Mouse (Mus musculus): ENCODE results near the gene Eif6. TPM values are rescaled to one million over a fixed set of nuclear protein-coding genes. Genes with fewer than 3 reads are reported as not detected.

The Eif6 gene
- total RNA-seq, 2 experiments from 2014 or later: 59.0 to 75.7 TPM

DNA sequence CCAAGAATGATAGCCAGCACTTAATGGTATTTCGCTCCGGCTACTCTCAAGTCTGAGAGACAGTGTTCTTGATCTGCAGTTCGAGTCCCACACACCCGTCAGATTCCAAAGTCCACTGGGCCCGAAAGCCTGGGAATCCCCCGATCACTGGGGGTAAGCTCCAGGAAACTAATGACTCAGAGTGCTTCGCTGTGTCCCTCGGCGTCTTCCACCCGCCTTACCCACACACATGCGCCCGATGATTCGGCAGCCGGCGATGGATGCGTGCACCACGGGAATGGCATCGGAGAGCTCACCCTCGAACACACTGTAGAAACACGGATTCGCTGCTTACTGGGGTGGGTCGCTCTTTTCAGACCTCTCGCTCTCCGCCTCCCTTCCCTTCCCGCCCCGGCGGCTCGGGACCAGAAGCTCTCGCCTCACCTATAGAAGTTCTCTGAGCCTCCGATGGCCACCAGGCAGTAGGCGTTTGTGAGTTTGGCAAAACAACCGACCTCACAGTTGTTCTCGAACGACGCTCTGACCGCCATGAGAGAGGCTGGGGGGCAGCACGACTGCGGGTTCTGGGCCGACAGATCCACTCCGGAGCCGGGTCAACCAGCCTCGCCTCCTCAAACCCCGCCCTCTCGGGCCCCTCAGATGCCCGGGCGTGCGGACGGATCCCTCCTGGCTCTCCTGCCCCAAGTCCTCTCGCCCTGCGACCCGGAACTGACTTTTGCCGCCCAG lies 658 bp downstream of the Eif6 start:
- DNase-seq (ENCODE audit: extremely low spot score in 1 of 2, low spot score in 1 of 2): no peak

GRCm38 (mm10) chr2:155823722-155824121 lies 3.0 kb downstream of the Eif6 start:
- DNase-seq (ENCODE audit: extremely low spot score in 1 of 2, low spot score in 1 of 2): no peak

- DNase-seq (ENCODE audit: extremely low spot score in 1 of 2, low spot score in 1 of 2): no peak
These were observed 5.9 kb downstream of the Eif6 start for GRCm38 (mm10) chr2:155820779-155821178.

DNA sequence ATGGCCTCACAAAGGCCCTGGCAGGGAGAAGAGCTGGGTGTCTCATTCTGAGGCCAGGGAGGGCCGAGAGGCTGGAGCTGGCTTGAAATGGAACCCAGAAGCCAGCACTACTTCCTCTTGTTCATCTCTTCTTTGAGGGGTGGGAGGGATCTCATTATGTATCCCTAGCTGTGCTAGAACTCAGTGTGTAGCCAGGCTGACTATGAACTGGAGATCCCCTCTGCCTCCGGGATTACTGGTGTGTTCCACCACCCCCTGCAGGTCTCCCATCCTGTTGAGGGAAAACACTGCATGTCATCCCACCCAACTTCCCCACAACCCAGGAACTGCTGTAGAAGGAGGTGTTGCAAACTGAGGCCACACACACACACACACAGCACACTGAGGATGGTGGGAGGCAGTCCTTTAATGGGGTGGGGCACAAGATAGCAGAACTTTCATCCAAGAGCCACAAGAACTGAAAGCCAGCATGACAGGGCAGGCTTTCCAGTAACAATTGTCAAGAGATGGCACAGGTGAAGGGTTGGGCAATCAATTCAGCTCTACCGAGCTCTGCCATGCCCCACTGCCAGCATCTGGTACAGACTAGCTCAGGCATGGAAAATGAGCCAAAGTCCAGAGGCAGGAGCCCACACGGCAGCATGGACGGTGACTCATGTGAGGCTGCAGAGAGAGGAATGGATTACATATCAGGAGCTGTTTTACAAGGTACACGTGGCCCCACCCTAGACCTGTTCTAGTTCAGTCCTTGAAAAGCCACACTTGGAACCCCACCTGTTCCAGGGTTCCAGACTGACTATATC lies 7.1 kb downstream of the Eif6 start:
- DNase-seq (ENCODE audit: extremely low spot score in 1 of 2, low spot score in 1 of 2): no peak

- no peak for DNase-seq (ENCODE audit: extremely low spot score in 1 of 2, low spot score in 1 of 2)
These were observed 7.5 kb downstream of the Eif6 start, which contains the start of gene BC029722 for GRCm38 (mm10) chr2:155819392-155819448. Gene BC029722 (minus strand): TSS chr2:155819426.

DNA sequence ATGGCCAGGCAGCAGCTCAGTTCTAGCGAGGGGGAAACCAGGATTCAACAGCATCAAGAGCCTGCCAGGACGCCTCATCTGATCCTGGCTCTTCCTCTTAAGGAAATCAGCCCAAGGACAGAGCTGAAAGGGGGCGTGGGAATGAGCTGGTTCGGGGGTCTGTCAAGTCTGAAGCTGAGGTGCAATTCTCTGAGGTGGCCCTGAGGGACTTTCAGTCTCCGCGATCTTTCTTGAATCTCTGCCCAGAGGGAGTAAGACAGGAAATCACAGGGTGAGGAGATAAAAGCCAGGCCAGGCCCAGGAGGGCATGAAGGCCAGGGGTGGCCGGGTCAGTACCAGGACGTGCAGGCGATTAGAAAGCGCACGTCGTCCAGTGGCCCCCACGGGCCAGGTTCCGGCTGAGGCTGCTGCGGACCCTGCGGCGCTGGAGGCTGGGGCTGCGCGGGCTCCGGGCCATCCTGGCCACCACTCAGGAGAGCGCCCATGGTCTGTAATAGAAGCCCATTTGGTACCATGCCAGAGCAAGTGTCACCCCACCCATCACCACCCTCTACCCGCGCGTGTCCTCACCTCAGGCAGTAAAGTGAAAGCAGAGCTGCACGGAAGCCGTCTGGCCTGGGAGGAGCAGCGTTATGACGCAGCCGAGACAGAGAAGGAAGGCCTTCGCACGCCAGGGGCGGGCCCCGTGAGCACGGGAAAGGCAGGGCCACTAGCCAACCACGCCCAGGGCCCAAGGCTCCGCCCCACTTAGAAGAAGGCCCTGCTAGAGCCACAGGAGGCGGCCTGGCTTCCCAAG lies 7.9 kb downstream of the Eif6 start:
- peak; percentile 86 to 89 for DNase-seq (ENCODE audit: extremely low spot score in 1 of 2, low spot score in 1 of 2)

DNA sequence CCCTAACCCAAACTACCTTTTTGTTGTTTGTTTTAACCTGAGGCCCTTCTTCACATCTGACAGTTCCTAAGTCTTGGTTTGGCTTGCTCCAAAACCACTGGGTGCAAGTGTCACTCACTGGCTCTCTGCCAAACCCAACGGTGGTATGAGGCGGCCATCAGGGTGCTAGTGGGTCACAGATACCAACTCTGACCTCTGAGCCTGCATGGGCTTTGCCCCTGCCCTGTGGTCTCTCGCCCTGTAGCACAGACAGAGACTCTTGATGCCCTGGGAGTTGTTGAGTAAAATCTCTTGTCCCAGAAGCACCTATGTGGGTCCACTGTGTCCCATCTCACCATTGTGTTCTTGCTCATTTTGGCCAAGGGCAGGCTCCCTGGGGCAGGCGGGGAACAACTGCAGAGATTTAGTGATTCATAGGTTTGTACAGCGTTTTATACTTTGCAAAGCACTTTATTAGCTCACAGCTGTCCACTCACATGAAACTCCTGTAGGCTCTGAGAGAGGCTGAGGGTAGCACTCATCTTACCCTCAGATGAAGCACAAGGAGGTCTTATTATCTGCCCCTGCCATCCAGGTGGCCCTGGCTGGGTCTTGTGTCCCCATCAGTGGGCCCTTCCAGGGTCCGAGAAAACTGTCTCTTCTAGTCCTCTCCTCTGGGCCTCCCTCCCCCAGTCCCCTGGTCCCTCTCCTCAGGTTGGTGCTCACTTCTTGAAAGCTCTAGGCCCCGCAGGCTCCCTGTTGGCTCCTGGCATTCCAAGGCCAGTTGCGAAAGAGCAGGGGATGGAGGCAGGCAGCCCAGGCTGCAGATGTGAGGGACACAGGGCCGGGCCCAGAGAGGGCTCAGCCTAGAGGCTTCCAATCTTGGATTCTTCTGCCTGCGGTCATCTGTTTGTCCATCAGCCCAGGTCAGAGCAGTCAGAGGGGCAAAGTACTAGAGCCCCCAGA lies 9.2 kb downstream of the Eif6 start:
- peak in 1 of 2 experiments; percentile 27 for DNase-seq (ENCODE audit: extremely low spot score in 1 of 2, low spot score in 1 of 2)

DNA sequence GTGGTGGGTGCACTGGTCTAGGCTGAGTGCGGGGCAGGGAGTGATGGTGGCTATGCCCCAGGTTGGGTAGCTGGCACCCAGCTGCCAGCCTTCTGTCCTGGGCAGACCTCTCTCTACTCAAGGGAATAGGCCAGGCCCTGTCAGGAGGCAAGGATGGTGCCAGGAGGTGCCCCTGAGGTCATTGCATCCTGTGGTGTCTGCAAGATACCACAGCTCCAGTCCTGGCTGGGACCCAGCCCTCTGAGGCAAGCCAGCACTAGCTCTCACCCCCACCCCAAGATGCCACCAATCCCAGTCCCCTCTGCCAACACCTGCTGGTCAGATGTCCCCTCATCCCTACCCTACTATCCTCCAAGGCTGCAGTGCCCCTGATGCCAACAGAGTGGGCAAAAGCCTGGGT lies 10.5 kb downstream of the Eif6 start:
- DNase-seq (ENCODE audit: extremely low spot score in 1 of 2, low spot score in 1 of 2): no peak

DNA sequence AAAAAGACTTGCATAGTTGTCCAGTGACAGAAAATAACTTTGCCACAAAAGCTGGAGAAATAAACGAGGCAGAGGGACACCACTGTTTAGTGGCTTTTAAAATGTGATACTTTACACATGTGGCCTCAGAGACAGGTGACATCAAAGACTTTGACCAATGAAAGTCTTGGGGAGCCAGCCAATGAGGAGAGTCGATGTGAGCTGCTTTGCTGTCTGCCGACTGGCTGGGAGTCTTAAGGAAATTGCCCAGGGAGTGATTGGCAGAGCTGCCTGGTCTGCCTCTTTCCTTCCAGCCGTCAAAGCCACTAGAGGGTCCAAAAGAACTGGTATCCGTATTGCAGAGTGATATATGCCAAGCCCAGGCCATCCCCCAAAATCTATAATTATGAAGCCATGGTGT lies 11.9 kb downstream of the Eif6 start:
- DNase-seq (ENCODE audit: extremely low spot score in 1 of 2, low spot score in 1 of 2): no peak

GRCm38 (mm10) chr2:155812637-155813036 lies 14.1 kb downstream of the Eif6 start:
- no peak for DNase-seq (ENCODE audit: extremely low spot score in 1 of 2, low spot score in 1 of 2)

DNA sequence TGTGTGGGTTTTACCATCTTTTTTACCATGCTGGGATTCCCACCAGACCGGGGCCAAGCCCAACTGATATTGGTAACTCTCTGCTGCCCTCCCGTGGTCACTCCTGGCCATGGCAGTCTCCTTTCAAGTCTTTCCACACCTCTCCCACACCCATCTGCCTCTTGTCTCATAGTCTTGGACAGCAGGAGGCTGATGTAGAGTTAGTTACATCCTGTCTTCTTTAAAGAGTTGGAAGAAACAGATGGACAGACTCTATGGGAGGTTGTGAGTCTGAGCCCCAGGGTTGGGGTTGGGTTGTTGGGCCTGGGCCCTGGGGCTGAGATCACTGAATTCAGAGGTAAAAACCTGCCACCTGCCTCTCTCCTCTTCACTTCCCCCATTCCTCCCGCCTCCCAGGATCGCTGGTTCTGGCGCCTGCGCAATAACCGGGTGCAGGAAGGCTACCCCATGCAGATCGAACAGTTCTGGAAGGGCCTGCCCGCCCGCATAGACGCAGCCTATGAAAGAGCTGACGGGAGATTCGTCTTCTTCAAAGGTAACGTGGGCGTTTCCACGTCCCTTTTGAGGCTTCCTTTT lies 14.8 kb downstream of the Eif6 start:
- DNase-seq (ENCODE audit: extremely low spot score in 1 of 2, low spot score in 1 of 2): peak; percentile 79 to 94

GRCm38 (mm10) chr2:155809620-155810019 lies 17.1 kb downstream of the Eif6 start:
- DNase-seq (ENCODE audit: extremely low spot score in 1 of 2, low spot score in 1 of 2): no peak

DNA sequence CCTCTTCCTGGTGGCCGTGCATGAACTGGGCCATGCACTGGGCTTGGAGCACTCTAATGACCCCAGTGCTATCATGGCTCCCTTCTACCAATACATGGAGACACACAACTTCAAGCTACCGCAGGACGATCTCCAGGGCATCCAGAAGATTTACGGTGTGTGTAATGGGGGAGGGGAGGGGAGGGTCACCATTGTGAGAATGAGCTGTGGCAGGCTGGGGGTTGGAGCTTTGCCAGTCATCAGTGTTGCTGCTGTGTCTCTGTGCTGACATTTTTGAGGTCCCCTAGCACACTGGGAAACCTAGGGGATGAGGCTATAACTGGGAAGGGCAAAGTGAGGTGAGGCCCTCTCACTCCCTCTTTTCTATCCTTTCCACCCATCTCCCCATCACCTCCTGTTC lies 19.3 kb downstream of the Eif6 start:
- no peak for DNase-seq (ENCODE audit: extremely low spot score in 1 of 2, low spot score in 1 of 2)

- no peak for DNase-seq (ENCODE audit: extremely low spot score in 1 of 2, low spot score in 1 of 2)
These were observed 20.2 kb downstream of the Eif6 start for GRCm38 (mm10) chr2:155806548-155806947.

- DNase-seq (ENCODE audit: extremely low spot score in 1 of 2, low spot score in 1 of 2): no peak
These were observed 20.8 kb downstream of the Eif6 start for GRCm38 (mm10) chr2:155805925-155806255.

DNA sequence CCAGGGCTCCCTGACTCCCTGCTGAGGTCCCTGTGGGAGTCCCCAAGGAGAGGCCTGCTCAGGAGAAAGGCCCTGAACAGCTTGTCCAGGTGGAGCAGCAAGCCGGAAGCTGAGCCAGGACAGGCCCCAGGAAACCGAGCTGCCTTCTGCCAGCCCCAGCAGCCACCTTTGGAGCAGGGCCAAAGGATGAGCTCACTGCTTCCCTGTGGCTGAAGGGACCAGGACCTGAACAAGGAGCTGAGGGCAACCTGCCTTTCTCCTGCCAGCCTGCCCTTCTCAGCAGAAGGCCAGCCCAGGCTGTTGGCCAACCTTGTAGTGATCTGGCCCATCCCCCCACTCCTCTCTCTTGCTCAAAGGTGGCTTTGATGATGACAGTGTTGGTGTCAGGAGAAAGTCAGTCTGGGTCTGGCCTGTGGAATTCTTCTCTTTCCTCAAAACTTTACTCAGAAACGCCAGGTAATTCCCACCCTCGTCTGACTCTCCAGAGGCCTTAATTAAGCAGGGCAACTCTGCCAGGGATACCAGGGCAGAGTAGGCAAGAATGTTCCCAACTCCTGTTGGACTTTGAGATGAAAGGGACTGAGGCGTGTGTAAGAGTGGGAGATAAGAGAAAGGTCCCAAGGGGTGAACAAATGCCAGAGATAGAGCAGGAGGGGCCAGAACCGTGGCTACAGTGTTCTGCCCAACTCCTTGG lies 21.3 kb downstream of the Eif6 start:
- no peak for DNase-seq (ENCODE audit: extremely low spot score in 1 of 2, low spot score in 1 of 2)

DNA sequence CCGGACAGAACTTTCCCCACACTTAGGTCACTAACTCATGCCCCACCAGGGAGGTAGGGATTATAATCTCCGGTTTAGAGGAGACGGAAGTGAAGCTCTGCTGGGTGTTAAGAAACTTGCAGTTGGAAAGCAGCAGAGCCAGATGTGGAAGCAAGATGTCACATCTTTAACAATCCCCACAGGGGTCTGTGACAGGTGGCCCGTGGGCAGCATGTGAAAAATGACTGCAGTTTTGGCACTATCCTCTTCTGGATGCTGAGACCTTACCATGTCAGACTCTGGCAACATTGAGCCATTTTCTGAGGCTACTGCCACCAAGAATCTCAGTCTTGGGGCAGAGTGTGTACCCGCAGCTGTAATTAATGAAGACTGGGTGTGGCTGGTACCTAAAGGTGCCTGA lies 22.7 kb downstream of the Eif6 start:
- no peak for DNase-seq (ENCODE audit: extremely low spot score in 1 of 2, low spot score in 1 of 2)

DNA sequence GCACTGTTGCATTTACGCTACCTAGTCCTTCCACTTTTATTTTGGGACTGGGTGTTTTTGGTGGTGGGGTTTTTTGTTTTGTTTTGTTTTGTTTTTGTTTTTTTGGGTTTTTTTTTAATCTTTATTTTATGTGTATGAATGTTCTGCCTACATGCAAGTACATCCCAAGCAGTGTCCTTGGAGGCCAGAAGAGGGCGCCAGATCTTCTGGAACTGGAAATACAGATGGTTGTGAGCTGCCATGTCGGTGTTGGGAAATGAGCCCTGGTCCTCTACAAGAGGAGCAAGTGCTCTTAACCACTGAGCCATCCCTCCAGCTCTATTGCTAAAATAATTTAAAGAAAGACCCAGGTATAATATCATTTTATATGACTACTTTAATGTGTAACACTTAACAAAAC lies 24.0 kb downstream of the Eif6 start:
- no peak for DNase-seq (ENCODE audit: extremely low spot score in 1 of 2, low spot score in 1 of 2)

GRCm38 (mm10) chr2:155798613-155799012 lies 28.1 kb downstream of the Eif6 start:
- no peak for DNase-seq (ENCODE audit: extremely low spot score in 1 of 2, low spot score in 1 of 2)
